Mouse (Mus musculus): ENCODE measurements around the gene Zfand2b.

The Zfand2b gene

GRCm38 (mm10) chr1:75215785-75216184, 47.3 kb downstream of the Zfand2b start:
- no peak for DNase-seq

DNA sequence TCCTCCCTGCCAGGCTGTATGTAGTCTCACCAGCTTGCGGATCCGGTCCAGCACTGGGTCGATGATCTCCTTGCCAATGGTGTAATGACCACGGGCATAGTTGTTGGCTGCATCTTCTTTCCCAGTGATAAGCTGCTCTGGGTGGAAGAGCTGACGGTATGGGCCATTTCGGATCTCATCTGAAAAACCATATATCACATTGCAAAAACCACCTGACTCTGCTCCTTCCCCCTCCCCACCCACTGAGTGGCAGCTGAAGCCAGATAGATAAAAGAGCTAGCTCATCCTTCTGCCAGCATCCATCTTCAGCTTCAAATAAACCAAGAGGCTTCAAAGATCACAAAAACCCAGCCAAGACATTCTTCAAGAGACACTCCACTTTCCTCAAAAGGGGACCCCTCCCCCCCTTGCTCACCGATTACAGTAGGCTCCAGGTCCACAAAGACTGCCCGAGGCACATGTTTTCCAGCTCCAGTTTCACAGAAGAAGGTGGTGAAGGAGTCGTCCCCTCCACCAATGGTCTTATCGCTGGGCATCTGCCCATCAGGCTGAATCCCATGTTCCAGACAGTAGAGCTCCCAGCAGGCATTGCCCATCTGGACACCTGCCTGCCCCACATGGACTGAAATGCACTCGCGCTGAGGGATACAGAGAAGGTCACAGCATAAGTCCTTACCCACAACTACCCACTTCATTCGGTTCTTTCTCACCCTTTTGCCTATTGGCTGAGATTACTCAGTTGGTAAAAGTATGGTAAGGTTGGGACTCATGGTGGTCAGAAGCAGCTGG, 48.5 kb downstream of the Zfand2b start:
- peak; percentile 80 for DNase-seq

DNA sequence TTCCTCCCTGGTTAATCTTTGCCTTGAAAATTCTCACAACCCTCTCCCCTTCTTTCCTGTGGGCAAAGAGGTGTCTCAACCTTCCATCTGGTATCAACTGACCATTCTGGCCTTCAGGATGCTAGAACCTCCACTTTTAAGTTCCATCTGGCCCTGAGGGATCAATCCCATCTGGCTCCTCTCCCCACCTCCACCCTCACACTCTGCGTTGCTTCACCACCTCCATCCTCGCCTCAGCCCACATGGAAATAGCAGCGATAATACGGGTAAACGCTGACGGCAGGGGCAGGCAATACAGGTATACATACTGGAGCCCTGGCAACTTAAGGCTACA, 49.4 kb downstream of the Zfand2b start:
- no peak for DNase-seq

DNA sequence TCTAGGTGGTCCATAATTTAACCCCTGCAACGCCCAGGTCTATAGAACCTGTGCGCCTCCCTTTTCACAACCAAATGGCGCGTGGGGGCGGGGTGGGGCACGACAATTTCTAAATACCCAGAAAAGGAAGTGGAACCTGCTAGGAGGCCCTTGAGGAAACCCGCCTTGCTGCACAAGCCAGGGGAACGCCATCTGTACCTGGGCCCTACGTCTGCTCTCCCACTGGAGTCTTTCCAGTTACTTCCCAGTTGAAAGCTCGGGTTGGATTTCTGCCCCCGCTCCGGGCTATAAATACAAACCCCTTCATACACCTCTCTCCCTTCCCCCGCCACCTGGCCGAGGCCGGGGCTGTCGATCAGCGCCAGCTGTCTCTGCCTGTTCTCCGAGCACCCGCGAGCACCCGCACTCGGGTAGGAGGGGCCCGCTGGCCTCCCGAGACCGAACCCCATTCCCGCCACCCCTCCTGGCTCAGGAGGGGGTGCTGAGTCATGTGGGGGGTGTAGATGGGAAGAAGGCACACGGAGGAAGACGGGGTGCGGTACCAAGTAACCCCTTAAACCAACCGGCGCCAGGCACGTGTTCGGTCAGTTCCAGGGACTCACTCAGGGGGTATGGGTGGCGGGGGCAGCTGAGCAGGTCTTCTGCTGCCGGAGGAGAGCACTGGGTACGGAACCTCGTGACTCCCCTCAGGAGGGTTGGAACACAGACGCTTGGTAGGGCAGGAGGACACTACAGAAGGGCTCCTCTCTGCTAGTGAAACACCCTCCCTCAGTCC, 50.0 kb downstream of the Zfand2b start:
- peak; percentile 87 for DNase-seq

- DNase-seq: peak; percentile 97
Measured at GRCm38 (mm10) chr1:75219078-75219477, 50.6 kb downstream of the Zfand2b start.

GRCm38 (mm10) chr1:75219531-75219930, 51.1 kb downstream of the Zfand2b start, which contains the start of gene Tuba4a:
Gene Tuba4a, minus strand, starts transcription at chr1:75219865.
- peak; percentile 51 for DNase-seq

Measured in liver (tissue).